Mouse (Mus musculus) urinary bladder, adult 18-20 months (tissue): Measurements from ENCODE around the gene Taf11.

Experiments
- DNase-seq, 2 experiments: peaks; one replicate each; pipeline ENCODE4 v3.0.0; 2022; ENCODE audit warnings: low spot score in 2 of 2, mixed read lengths in 2 of 2

Taf11 gene

GRCm38 (mm10) chr17:27922174-27922712 lies 12.6 kb upstream of the Taf11 start:
- no peak for DNase-seq

- no peak for DNase-seq
These were observed 11.0 kb upstream of the Taf11 start for GRCm38 (mm10) chr17:27920676-27921075.

- DNase-seq = no peak
These were observed 6.7 kb upstream of the Taf11 start for GRCm38 (mm10) chr17:27916366-27916765.

- no peak for DNase-seq
These were observed 5.1 kb upstream of the Taf11 start for GRCm38 (mm10) chr17:27914742-27915141.

GRCm38 (mm10) chr17:27911371-27911770 lies 1.7 kb upstream of the Taf11 start:
- DNase-seq = no peak

- peak; percentile 84 to 89 for DNase-seq
These were observed 589 bp downstream of the Taf11 start, which contains the start of gene Anks1 for GRCm38 (mm10) chr17:27908888-27909621. Gene Anks1, plus strand, starts transcription at chr17:27909306.

- peak in 1 of 2 experiments; percentile 40 for DNase-seq
These were observed 1.3 kb downstream of the Taf11 start for GRCm38 (mm10) chr17:27908206-27908887.

GRCm38 (mm10) chr17:27907512-27908205 lies 2.0 kb downstream of the Taf11 start:
- DNase-seq = peak; percentile 90 to 95

- DNase-seq = no peak
These were observed 23.0 kb downstream of the Taf11 start for GRCm38 (mm10) chr17:27886499-27887210.

- no peak for DNase-seq
These were observed 25.6 kb downstream of the Taf11 start for GRCm38 (mm10) chr17:27883994-27884393.

- DNase-seq = no peak
These were observed 26.5 kb downstream of the Taf11 start for GRCm38 (mm10) chr17:27883129-27883528.

- DNase-seq = no peak
These were observed 28.1 kb downstream of the Taf11 start for GRCm38 (mm10) chr17:27881518-27881917.

GRCm38 (mm10) chr17:27874510-27874909 lies 35.1 kb downstream of the Taf11 start:
- DNase-seq = no peak

- no peak for DNase-seq
These were observed 36.1 kb downstream of the Taf11 start for GRCm38 (mm10) chr17:27873583-27873982.

GRCm38 (mm10) chr17:27871851-27872250 lies 37.8 kb downstream of the Taf11 start:
- no peak for DNase-seq

- DNase-seq = no peak
These were observed 42.9 kb downstream of the Taf11 start for GRCm38 (mm10) chr17:27866737-27867136.

GRCm38 (mm10) chr17:27865461-27865860 lies 44.2 kb downstream of the Taf11 start:
- no peak for DNase-seq

GRCm38 (mm10) chr17:27859131-27859530 lies 50.5 kb downstream of the Taf11 start:
- no peak for DNase-seq

GRCm38 (mm10) chr17:27857649-27858475 lies 51.8 kb downstream of the Taf11 start:
- DNase-seq = no peak

- DNase-seq = peak in 1 of 2 experiments; percentile 37
These were observed 52.6 kb downstream of the Taf11 start for GRCm38 (mm10) chr17:27856798-27857648.
